Mouse (Mus musculus) R1 (cell line): ENCODE results near the gene Psma6.
"Not testable (repeated sequence)": the region's sequence is repeated elsewhere in the genome, so short reads cannot be mapped to it uniquely, and the experiment has no call there.

Experiments used
- DNase-seq: peaks from one replicate; pipeline ENCODE4 v3.0.0-alpha.2; 2018; ENCODE audit warnings: low read depth, low spot score

Psma6 gene

GRCm38 (mm10) chr12:55384023-55384749 lies at the start of gene Psma6:
Psma6 (plus strand) TSS chr12:55384222.
- peak; percentile 58 for DNase-seq

GRCm38 (mm10) chr12:55338490-55338889 lies 45.5 kb upstream of the Psma6 start:
- DNase-seq = not testable (repeated sequence)

GRCm38 (mm10) chr12:55343045-55343444 lies 41.0 kb upstream of the Psma6 start:
- not testable (repeated sequence) for DNase-seq

- peak; percentile 34 for DNase-seq
Measured at GRCm38 (mm10) chr12:55343998-55344397, 40.0 kb upstream of the Psma6 start.

DNA sequence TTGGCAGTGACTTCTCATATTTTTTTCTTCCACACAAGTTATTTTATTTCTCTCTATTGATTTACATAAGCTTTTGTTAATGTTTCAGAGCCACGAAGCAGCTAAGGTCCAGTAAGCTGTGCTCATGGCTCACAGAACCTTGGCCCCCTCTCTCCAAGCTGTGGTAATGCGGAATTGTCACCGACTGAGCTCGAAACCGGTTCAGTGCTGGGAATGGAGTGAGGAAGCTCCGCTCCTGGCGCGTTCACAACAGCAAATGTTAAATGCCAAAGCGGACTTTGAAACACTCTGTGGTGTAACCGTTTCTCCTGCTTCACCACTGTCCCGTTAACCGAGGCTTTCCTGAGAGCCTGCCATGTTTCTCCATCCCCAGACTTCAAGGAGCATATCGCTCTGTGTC lies 39.4 kb upstream of the Psma6 start:
- DNase-seq = peak; percentile 40

GRCm38 (mm10) chr12:55353423-55353822 lies 30.6 kb upstream of the Psma6 start:
- DNase-seq = no peak

DNA sequence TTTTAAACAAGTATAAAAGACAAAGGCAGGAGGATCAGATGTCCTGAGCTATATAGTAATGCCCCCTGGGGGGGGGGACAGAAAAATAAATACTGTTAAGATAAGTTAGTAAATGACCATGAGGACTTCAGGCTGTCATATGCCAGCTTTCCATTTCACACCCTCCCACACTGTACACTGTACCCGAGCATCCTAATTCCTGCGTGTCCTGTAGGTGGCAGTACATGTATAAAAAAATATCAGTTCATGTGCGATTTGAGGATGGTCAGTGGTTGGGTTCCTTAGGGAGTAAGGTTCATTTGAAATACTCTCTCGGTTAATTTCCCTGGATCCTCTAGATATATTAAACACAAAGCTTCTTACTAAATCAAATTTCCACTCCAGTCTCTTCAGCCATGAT lies 29.1 kb upstream of the Psma6 start:
- peak; percentile 57 for DNase-seq

GRCm38 (mm10) chr12:55357303-55357702 lies 26.7 kb upstream of the Psma6 start:
- no peak for DNase-seq

DNA sequence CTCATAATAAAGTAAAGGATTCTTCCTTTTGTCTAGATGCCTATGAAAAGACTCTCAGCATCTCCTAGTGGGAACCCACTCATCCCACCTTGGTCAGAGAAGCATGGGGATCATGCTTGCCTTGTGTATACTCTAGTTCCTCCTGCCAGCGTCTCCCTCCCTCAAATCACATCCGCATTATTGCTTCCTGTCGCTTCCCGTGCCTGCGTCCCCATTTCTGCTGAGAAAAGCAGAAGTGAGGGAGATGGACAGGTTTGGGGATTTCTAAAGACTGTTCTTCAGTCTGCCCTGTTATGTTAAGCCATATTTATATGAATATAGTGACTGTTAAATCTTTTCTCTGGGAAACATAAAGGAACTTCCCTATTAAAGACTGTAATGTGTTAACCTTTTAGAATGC lies 23.1 kb upstream of the Psma6 start:
- no peak for DNase-seq

- DNase-seq = no peak
Measured at GRCm38 (mm10) chr12:55365083-55365482, 18.9 kb upstream of the Psma6 start.

DNA sequence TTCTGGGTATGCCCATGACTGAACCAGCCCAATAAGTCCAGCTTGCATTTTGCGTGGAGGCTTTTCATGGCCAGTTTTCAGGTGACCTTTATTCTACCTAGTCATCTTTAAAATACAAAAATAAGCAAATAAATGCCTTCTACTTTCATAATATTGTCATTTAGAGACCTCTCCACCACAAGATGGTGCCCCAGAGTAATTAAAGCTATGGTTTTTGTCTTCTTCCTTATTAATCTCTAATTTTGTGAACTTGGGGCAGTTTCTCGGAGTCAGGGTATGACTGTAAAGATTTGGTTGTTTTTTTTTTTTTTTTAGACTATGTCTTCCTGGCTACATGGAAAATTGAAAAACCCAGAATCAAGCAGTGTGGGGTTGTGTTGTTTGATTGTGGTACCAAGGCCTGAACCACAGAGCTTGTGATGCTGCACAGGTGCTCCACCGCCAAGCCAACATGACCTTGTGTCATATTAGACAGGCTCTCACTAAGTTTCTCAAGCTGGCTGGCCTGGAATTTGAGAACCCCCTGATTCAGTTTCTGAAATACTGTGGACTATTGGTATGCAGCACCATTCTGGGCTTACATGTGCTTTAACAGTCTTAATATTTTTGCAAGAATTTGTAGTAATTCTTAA lies 11.5 kb upstream of the Psma6 start:
- no peak for DNase-seq

DNA sequence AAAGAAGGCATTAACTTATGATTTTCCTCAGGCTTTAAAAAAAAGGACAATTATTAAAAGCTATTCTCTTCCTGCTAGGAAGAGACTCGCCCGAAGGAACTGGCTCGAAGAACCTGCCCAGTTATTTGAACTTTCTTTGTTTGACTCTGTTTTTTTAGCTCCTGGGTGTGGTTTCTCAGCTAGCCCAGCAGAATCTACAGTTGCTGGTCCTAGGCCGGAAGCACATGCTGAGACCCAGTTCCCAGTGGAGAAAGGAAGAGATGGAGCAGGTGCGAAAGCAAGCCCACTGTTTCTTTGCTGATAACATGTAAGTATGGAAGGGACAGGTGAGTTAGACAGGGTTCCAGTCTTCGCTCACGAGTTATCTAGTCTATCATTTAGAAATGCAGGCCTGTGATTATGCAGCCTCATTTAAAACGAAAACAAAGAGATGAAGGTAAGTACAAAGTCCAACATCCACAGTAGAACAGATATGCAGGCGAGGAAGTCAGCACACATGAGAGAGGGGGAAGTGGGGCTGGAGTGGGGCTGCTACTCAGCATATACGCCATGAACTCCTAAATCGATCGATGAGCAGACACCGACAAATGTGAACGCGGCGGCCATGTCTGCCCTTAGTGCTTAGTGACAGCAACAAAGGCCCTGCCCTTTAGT lies 6.9 kb upstream of the Psma6 start:
- peak; percentile 96 for DNase-seq

DNA sequence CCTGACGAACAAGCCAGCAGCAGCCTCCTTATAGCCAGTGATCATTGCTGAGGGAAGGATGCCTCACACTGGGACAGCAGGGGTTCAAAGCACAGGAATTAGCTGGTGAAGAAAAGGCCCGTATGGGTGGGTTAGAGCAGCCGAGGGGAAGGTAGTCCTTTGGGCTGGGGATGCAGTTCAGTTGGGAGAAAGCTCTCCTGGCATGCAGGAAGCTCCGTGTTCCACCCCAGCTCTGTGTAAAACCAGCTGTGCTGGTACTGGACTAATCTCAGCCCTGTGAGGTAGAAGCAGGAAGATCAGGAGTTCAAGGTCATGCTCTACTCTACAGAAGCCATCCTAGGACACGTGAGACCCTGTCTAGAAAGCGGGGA lies 6.4 kb upstream of the Psma6 start:
- DNase-seq = peak; percentile 95

DNA sequence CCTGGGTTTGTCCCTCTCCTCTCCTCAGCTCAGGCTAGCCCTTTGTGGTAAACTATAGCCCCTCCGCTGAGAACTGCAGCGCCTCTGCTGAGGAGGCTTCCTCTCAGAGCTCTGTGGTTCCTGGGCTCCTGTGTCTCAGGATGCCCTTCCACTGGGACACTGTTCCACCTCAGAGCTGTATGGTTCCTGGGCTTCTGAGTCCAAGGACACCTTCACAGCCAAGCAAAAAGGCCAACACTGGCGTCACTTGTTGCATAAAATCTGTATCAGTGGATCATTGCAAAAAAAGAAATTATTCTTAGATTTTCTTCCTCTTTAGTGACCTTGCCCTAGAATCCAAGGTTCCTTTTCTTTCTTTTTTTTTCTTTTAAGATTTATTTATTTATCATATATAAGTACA lies 804 bp downstream of the Psma6 start:
- DNase-seq = no peak

- peak; percentile 94 for DNase-seq
Measured at GRCm38 (mm10) chr12:55385931-55386330, 1.9 kb downstream of the Psma6 start.

DNA sequence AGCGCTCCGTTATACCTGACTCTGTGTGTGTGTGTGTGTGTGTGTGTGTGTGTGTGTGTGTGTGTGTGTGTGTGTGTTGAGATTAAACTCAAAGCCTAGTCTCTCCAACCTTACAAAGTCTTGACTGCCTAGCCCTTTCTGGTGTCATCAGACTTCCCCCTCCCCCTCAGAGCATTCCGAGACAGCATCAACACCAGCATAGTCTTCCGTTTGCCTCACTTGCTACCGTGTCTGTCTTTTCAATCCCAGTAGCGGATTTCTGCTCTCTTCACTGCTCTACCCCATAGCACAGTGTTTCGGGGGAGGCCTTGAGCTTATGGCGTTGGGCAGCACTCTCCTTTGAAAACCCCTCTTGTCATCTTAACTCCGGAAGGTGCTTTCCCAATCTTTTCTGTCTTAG lies 2.4 kb downstream of the Psma6 start:
- DNase-seq = peak; percentile 72

- DNase-seq = no peak
Measured at GRCm38 (mm10) chr12:55387083-55387787, 3.2 kb downstream of the Psma6 start.

DNA sequence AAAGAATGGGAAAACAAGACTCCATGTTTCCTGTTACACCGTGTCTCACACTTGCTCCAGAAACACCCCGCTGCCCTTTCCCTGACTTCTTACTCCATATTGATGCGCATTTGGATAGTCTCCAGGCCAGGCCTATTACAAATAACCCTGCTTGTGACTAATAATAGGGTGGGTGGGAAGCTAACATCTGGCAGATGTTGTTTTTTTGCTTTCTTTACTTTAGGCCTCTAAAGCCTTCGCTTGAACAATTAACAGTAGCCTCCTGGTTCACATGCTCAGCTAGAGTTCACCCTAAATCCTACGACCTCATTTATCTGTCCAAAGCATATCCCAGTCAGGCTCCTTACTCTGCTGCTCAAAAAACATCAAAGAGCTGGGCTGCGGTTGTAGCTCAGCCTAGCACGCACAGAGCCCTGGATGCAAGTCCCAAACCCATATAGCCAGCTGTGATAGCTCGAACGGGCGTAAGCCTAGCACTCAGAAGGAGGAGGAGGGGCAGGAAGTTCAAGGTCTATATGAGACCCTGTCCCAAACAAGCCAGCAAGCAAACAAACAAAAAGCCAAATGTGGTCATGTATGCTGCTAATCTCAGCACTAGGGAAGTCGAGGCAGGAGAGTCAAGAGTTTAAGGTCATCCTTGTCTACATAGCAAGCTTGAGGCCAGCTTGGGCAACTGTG lies 3.9 kb downstream of the Psma6 start:
- DNase-seq = peak; percentile 53

DNA sequence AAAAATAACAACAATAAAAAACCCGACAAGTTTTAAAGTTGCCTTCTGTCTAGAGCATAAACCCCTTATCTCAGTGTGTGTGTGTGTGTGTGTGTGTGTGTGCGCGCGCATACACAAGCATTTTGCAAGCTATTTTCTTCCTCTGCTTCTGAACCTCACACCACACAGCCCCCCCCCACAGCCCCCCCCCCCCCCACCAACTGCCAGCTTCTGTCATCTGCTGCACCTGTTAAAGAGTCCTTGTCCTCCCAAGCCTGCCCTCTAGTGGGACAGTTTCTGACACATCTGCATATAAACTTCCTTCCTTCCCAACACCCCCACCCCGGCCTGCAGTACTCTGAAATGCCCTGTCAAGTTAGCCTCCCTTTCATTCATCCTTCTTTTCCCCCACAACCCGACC lies 4.5 kb downstream of the Psma6 start:
- peak; percentile 74 for DNase-seq

DNA sequence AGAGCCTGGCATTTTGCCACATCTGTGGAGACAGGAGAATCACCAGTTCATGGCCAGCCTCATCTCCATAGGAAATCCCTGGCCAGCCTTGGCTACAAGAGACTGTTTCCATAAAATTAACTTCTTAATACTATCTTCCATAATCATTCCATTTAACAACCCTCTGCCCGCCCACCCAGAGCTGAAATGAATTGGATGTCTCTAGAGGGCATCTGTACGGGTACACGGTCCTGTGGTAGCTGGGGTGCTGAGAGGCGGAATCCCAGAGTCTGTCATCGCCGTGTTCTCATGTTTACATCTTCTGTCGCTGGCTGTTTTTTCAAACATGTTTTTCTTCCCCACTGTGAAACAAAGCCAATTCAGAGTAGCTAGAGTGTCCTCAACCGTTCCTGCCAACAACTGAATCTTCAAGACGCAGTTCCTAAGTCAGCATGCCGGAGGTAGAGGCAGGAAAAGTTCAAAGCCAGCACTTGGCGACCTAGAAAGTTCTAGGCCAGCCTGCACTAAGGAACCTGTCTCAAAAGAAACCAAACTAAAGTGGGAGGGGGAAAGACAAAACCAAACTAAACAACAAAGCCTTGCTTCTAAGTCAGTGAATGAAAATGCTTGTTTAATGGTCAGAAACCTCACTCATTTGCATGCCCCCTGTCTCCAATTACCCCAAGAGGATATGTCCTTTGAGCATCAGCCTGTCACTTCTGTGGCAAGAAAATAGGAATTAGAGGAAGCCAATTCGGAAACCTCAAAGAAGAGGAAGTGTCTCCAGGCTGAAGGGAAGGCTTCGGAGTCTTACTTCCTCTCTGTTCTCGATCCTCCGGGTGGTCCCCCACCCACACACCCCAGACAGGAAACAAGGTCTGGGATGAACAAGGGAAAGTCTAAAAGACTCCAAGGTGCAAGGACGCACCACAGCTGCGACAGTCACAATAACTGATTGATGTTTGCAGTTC lies 5.4 kb downstream of the Psma6 start:
- peak; percentile 26 for DNase-seq

DNA sequence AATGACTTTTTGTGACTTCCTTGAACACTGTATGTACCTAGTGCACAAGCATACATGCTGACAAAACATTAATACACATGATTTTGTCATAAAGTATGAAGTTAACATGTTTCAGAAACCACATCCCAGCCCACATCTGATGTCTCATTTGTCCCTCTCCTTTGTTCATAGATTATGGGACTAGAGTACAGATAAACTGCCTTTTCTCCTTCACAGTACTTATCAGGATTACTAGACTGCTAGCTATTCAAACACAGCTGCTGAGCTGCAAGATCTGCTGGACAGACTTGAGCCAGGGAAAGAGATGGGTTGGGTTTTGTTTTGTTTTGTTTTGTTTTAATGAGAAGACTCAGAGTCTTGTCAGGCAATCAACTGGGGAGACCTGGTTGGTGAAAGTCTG lies 8.1 kb downstream of the Psma6 start:
- no peak for DNase-seq
